9 mouse cellular contexts compared by ENCODE assay signal in genomic region chr5:137553000-137553399, GRCm38 (mm10). TPM values are rescaled to one million over a fixed set of nuclear protein-coding genes. Genes with fewer than 3 reads are reported as not detected.
DNase-seq lines count a peak whose midpoint lies in the region; ATAC-seq and TF ChIP-seq lines count a peak whose summit lies in the region.
"Had no signal": no experiment of that assay in that cellular context is flagged by ENCODE, and none has a peak within 500 bp of the region (broad histone marks: within the 10 kb centered on the region; RNA-seq: fewer than 3 reads in every experiment).

No protein-coding gene starts in this region.

- H3K9me3 ChIP-seq in heart, embryonic 12.5 days (replicated peaks), result no peaks in the 10 kb centered on the region; the same call in 1 of the 2 replicates
- H3K9me3 ChIP-seq in hindbrain, embryonic 14.5 days (ENCODE audit: control insufficient read depth, low read length), result no peaks in the 10 kb centered on the region
- no peaks in the 10 kb centered on the region for H3K9me3 ChIP-seq in midbrain, embryonic 11.5 days (ENCODE audit: control insufficient read depth, low read length)

- H3K9ac ChIP-seq in heart, embryonic 12.5 days, result no peak overlapping the region
- peak overlapping the region; percentile 86 for H3K9ac ChIP-seq in hindbrain, embryonic 14.5 days
- no peak overlapping the region for H3K9ac ChIP-seq in midbrain, embryonic 11.5 days (ENCODE audit: low read length)

- intact Hi-C loops in heart, postnatal 25 days (cut with DNase I), result no loop called here

- no peak for TF ChIP-seq CTCF in cortical plate, adult 2 months (IDR thresholded peaks at IDR 0.05; ENCODE audit: extremely low read depth, insufficient read depth, low read length)

- peak overlapping the region; percentile 8; the same call in 1 of the 2 replicates for H3K4me3 ChIP-seq in heart, embryonic 12.5 days
- H3K4me3 ChIP-seq in cortical plate, adult 2 months (ENCODE audit: insufficient read depth, low read length), result peak overlapping the region; percentile 70
- H3K4me3 ChIP-seq in hindbrain, embryonic 14.5 days (replicated peaks; ENCODE audit: low read length), result peak overlapping the region; percentile 69
- H3K4me3 ChIP-seq in midbrain, embryonic 11.5 days (ENCODE audit: low read depth, low read length), result peak overlapping the region; percentile 33; the same call in 1 of the 2 replicates

- DNase-seq in heart, postnatal 25 days (ENCODE audit: low spot score), result no peak
- DNase-seq in hindbrain, embryonic 14.5 days (ENCODE audit: low spot score), result no peak
- no peak for DNase-seq in midbrain, embryonic 11.5 days (ENCODE audit: low spot score, missing footprints)
- no peak for DNase-seq in adrenal gland, adult (ENCODE audit: inconsistent age in 2 of 2, low spot score in 1 of 2)
- DNase-seq in embryo, embryonic 11 days, result no peak
- DNase-seq in layer of hippocampus, postnatal 25 days (ENCODE audit: extremely low spot score in 1 of 2, low spot score in 1 of 2), result no peak
- DNase-seq: spleen, adult 18-20 months had no signal

- no peaks in the 10 kb centered on the region for H3K36me3 ChIP-seq in heart, embryonic 12.5 days
- H3K36me3 ChIP-seq in hindbrain, embryonic 14.5 days (replicated peaks; ENCODE audit: control insufficient read depth, insufficient read depth), result no peaks in the 10 kb centered on the region
- H3K36me3 ChIP-seq in midbrain, embryonic 11.5 days (ENCODE audit: control insufficient read depth, insufficient read depth, low read length), result no peaks in the 10 kb centered on the region

- ATAC-seq in heart, embryonic 12.5 days (ENCODE audit: insufficient number of reproducible peaks, low FRiP score), result no peak
- ATAC-seq in hindbrain, embryonic 14.5 days (ENCODE audit: low FRiP score), result peak; percentile 58
- no peak for ATAC-seq in midbrain, embryonic 11.5 days (ENCODE audit: low FRiP score)

- WGBS in heart, embryonic 12.5 days, result 25% methylated on average over 6 of the region's 6 CpGs
- WGBS in hindbrain, embryonic 14.5 days, result 21% methylated on average over 6 of the region's 6 CpGs
- WGBS in midbrain, embryonic 11.5 days, result 26% methylated on average over 6 of the region's 6 CpGs

- H3K27me3 ChIP-seq in heart, embryonic 12.5 days (replicated peaks), result peaks cover 31% of the 10 kb centered on the region
- H3K27me3 ChIP-seq in hindbrain, embryonic 14.5 days (ENCODE audit: control insufficient read depth, insufficient read depth, low read length), result no peaks in the 10 kb centered on the region
- H3K27me3 ChIP-seq in midbrain, embryonic 11.5 days (ENCODE audit: control insufficient read depth, insufficient read depth, low read length), result no peaks in the 10 kb centered on the region

- no peak for TF ChIP-seq POLR2A in cortical plate, adult 2 months (IDR thresholded peaks at IDR 0.05; ENCODE audit: extremely low read depth, insufficient read depth, low read length)

- no peak overlapping the region for H3K27ac ChIP-seq in heart, embryonic 12.5 days (ENCODE audit: poor library complexity, severe bottlenecking)
- 0 out of 2 replicates have a peak overlapping the region, but pooled peaks have one; percentile 79 for H3K27ac ChIP-seq in cortical plate, adult 2 months (ENCODE audit: insufficient read depth, low read length)
- peak overlapping the region; percentile 87 for H3K27ac ChIP-seq in hindbrain, embryonic 14.5 days
- no peak overlapping the region for H3K27ac ChIP-seq in midbrain, embryonic 11.5 days (ENCODE audit: low read depth, low read length)

- H3K4me1 ChIP-seq in heart, embryonic 12.5 days (replicated peaks), result peaks cover 4% of the 10 kb centered on the region; the same call in 1 of the 2 replicates
- no peaks in the 10 kb centered on the region for H3K4me1 ChIP-seq in cortical plate, adult 2 months (ENCODE audit: control insufficient read depth, insufficient read depth, low read length)
- peaks cover 11% of the 10 kb centered on the region for H3K4me1 ChIP-seq in hindbrain, embryonic 14.5 days (replicated peaks; ENCODE audit: control insufficient read depth, insufficient read depth, low read length)
- no peaks in the 10 kb centered on the region for H3K4me1 ChIP-seq in midbrain, embryonic 11.5 days (ENCODE audit: control insufficient read depth, insufficient read depth, low read length)

- peak overlapping the region; percentile 51 for H3K4me2 ChIP-seq in heart, embryonic 12.5 days
- peak overlapping the region; percentile 83 for H3K4me2 ChIP-seq in hindbrain, embryonic 14.5 days (replicated peaks)
- peak overlapping the region; percentile 39 for H3K4me2 ChIP-seq in midbrain, embryonic 11.5 days

RNA-seq across cellular contexts. Expression of gene Actl6b, which starts 0.3 kb away (rescaled TPM):
- 0.40 TPM in 1 of 2 replicates, not detected in the other for polyA plus RNA-seq in heart, embryonic 12.5 days (2016; fragmentation: Nextera tagmentation; extraction: Ambion mirVana)
- not detected for total RNA-seq in heart, postnatal 25 days (2021)
- polyA plus RNA-seq in cortical plate, adult 2 months (2012; rRNA removed), result 179 and 199 TPM in 2 replicates
- polyA plus RNA-seq in hindbrain, embryonic 14.5 days (2014; fragmentation: Nextera tagmentation; extraction: Ambion mirVana), result 195 and 204 TPM in 2 replicates
- 30.6 and 31.1 TPM in 2 replicates for polyA plus RNA-seq in midbrain, embryonic 11.5 days (2014; fragmentation: Nextera tagmentation; extraction: Ambion mirVana)
- total RNA-seq in layer of hippocampus, postnatal 25 days (2021), result 100 to 1,000 TPM; 129 to 132 TPM

RNA-seq across cellular contexts. Expression of gene Tfr2, which starts 16.6 kb away (rescaled TPM):
- polyA plus RNA-seq in heart, embryonic 12.5 days (2016; fragmentation: Nextera tagmentation; extraction: Ambion mirVana), result 0.51 and 1.9 TPM in 2 replicates
- total RNA-seq in heart, postnatal 25 days (2021), result under 1 TPM in 1 of 2 experiments, not detected in 1; 0.08 TPM
- 22.3 and 25.5 TPM in 2 replicates for polyA plus RNA-seq in cortical plate, adult 2 months (2012; rRNA removed)
- polyA plus RNA-seq in hindbrain, embryonic 14.5 days (2014; fragmentation: Nextera tagmentation; extraction: Ambion mirVana), result 5.3 and 5.6 TPM in 2 replicates
- polyA plus RNA-seq in midbrain, embryonic 11.5 days (2014; fragmentation: Nextera tagmentation; extraction: Ambion mirVana), result 2.0 and 2.1 TPM in 2 replicates
- total RNA-seq in layer of hippocampus, postnatal 25 days (2021), result 10 to 100 TPM; 13.3 to 15.8 TPM

RNA-seq across cellular contexts. Expression of gene Gnb2, which starts 19.7 kb away (rescaled TPM):
- 277 and 287 TPM in 2 replicates for polyA plus RNA-seq in heart, embryonic 12.5 days (2016; fragmentation: Nextera tagmentation; extraction: Ambion mirVana)
- total RNA-seq in heart, postnatal 25 days (2021), result 100 to 1,000 TPM; 245 to 246 TPM
- polyA plus RNA-seq in cortical plate, adult 2 months (2012; rRNA removed), result 653 and 687 TPM in 2 replicates
- polyA plus RNA-seq in hindbrain, embryonic 14.5 days (2014; fragmentation: Nextera tagmentation; extraction: Ambion mirVana), result 593 and 621 TPM in 2 replicates
- 432 and 501 TPM in 2 replicates for polyA plus RNA-seq in midbrain, embryonic 11.5 days (2014; fragmentation: Nextera tagmentation; extraction: Ambion mirVana)
- total RNA-seq in layer of hippocampus, postnatal 25 days (2021), result 100 to 1,000 TPM; 648 to 692 TPM

RNA-seq across cellular contexts. Expression of gene Epo, which starts 20.0 kb away (rescaled TPM):
- not detected in 2 replicates for polyA plus RNA-seq in heart, embryonic 12.5 days (2016; fragmentation: Nextera tagmentation; extraction: Ambion mirVana)
- not detected for total RNA-seq in heart, postnatal 25 days (2021)
- polyA plus RNA-seq in cortical plate, adult 2 months (2012; rRNA removed), result not detected in 2 replicates
- not detected in 2 replicates for polyA plus RNA-seq in hindbrain, embryonic 14.5 days (2014; fragmentation: Nextera tagmentation; extraction: Ambion mirVana)
- 0.72 and 1.4 TPM in 2 replicates for polyA plus RNA-seq in midbrain, embryonic 11.5 days (2014; fragmentation: Nextera tagmentation; extraction: Ambion mirVana)
- total RNA-seq in layer of hippocampus, postnatal 25 days (2021), result not detected

RNA-seq across cellular contexts. Expression of gene Gigyf1, which starts 34.7 kb away (rescaled TPM):
- 9.9 and 10.1 TPM in 2 replicates for polyA plus RNA-seq in heart, embryonic 12.5 days (2016; fragmentation: Nextera tagmentation; extraction: Ambion mirVana)
- total RNA-seq in heart, postnatal 25 days (2021), result 10 to 100 TPM; 28.6 to 29.1 TPM
- polyA plus RNA-seq in cortical plate, adult 2 months (2012; rRNA removed), result 41.0 and 50.2 TPM in 2 replicates
- polyA plus RNA-seq in hindbrain, embryonic 14.5 days (2014; fragmentation: Nextera tagmentation; extraction: Ambion mirVana), result 14.2 and 16.0 TPM in 2 replicates
- polyA plus RNA-seq in midbrain, embryonic 11.5 days (2014; fragmentation: Nextera tagmentation; extraction: Ambion mirVana), result 10.5 and 10.6 TPM in 2 replicates
- 10 to 100 TPM; 44.8 to 54.9 TPM for total RNA-seq in layer of hippocampus, postnatal 25 days (2021)

Comparison
In these comparisons a context has a peak if more than half of its experiments do, and no peak if none do; other contexts are left out.
1. H3K27ac ChIP-seq: peak in cortical plate, adult 2 months (single experiment) and hindbrain, embryonic 14.5 days (single experiment); none in heart, embryonic 12.5 days (single experiment) and midbrain, embryonic 11.5 days (single experiment).
2. H3K4me3 ChIP-seq: peak in every context shown above with its lines; median percentile 70 in cortical plate, adult 2 months; 69 in hindbrain, embryonic 14.5 days; 33 in midbrain, embryonic 11.5 days; 8 in heart, embryonic 12.5 days.
3. RNA of gene Actl6b, which starts 0.3 kb away (polyA plus RNA-seq): 195 to 204 TPM in hindbrain, embryonic 14.5 days, 179 to 199 TPM in cortical plate, adult 2 months and 30.6 to 31.1 TPM in midbrain, embryonic 11.5 days; 0.40 TPM in heart, embryonic 12.5 days; every median in the first group is over 10 times any median in the second.
4. Peak in every context shown above with its lines, with median percentiles within 50 percentile points of each other: H3K4me2 ChIP-seq.